Mouse (Mus musculus) C2C12 (cell line): Measurements from ENCODE around the gene Nrros. TPM values are rescaled to one million over a fixed set of nuclear protein-coding genes. Genes with fewer than 3 reads are reported as not detected.

ENCODE experiments used
- H3K27me3 ChIP-seq: one replicate; pipeline ENCODE4 v1.6.1; 2011; ENCODE audit not compliant: control insufficient read depth, insufficient read depth, insufficient read length
- H3K36me3 ChIP-seq: one replicate; pipeline ENCODE4 v1.6.1; 2011; ENCODE audit not compliant: control insufficient read depth, insufficient read depth
- H3K4me3 ChIP-seq: one replicate; pipeline ENCODE4 v1.5.1; 2011; ENCODE audit warnings: mild to moderate bottlenecking, control low read depth; ENCODE audit not compliant: poor library complexity, insufficient read depth, severe bottlenecking
- H3K79me2 ChIP-seq: one replicate; pipeline ENCODE4 v1.6.1; 2011; ENCODE audit not compliant: control insufficient read depth, insufficient read depth
- H3K79me3 ChIP-seq: one replicate; pipeline ENCODE4 v1.6.1; 2011; ENCODE audit warnings: low read depth, control low read depth
- H3ac ChIP-seq: one replicate; pipeline ENCODE3; 2011; ENCODE audit warnings: low read depth; ENCODE audit not compliant: control insufficient read depth, insufficient read length
- CEBPB ChIP-seq: IDR thresholded peaks from one replicate; pipeline ENCODE4 v1.6.1; 2011; ENCODE audit warnings: low read depth, mild to moderate bottlenecking, control low read depth, moderate library complexity
- CTCF ChIP-seq: IDR thresholded peaks from one replicate; pipeline ENCODE4 v1.5.1; 2011; ENCODE audit not compliant: control insufficient read depth, insufficient read depth, insufficient read length
- FOSL1 ChIP-seq: IDR thresholded peaks from one replicate; pipeline ENCODE4 v1.8.0; 2011; ENCODE audit warnings: mild to moderate bottlenecking, low read length; ENCODE audit not compliant: poor library complexity, insufficient read depth, severe bottlenecking
- MAX ChIP-seq: IDR thresholded peaks from one replicate; pipeline ENCODE4 v1.6.1; 2011; ENCODE audit warnings: mild to moderate bottlenecking, control low read depth
- MYOD1 ChIP-seq: IDR thresholded peaks from one replicate; pipeline ENCODE4 v1.6.1; 2011; ENCODE audit warnings: low read depth; ENCODE audit not compliant: control insufficient read depth, insufficient read length
- MYOG ChIP-seq: IDR thresholded peaks from one replicate; pipeline ENCODE4 v1.6.1; 2011; ENCODE audit not compliant: control insufficient read depth, insufficient read length; ENCODE audit errors: extremely low read depth
- USF1 ChIP-seq: IDR thresholded peaks from one replicate; pipeline ENCODE4 v1.6.1; 2011; ENCODE audit warnings: low read depth, mild to moderate bottlenecking, control low read depth, moderate library complexity
- polyA plus RNA-seq: library from polyadenylated mRNA; unstranded; fragments of >200 nt; fragmentation: generic; extraction: Trizol; gene quantifications from one replicate; pipeline ENCODE4 v1.2.1, GENCODE M21; 2012; ENCODE audit warnings: missing spikeins

Gene Nrros
- polyA plus RNA-seq, 1 experiment, result not detected

- Histone ChIP-seq H3K79me3 (no peaks in the 10 kb centered on the region), H3ac (no peak overlapping the region), H3K4me3 (no peak overlapping the region), H3K79me2 (no peaks in the 10 kb centered on the region), H3K36me3 (no peaks in the 10 kb centered on the region), H3K27me3 (no peaks in the 10 kb centered on the region)
- TF ChIP-seq FOSL1 (no peak), MYOG (no peak), USF1 (no peak), MAX (no peak)
Measured at GRCm38 (mm10) chr16:32120454-32120853, 44.9 kb downstream of the Nrros start.

GRCm38 (mm10) chr16:32116186-32116585, 49.2 kb downstream of the Nrros start:
- Histone ChIP-seq H3K4me3 (no peak overlapping the region), H3K27me3 (no peaks in the 10 kb centered on the region), H3K79me3 (no peaks in the 10 kb centered on the region), H3K36me3 (no peaks in the 10 kb centered on the region), H3K79me2 (no peaks in the 10 kb centered on the region), H3ac (no peak overlapping the region)
- TF ChIP-seq MAX (no peak), FOSL1 (no peak), MYOD1 (no peak), USF1 (no peak), CTCF (no peak), CEBPB (no peak), MYOG (no peak)

GRCm38 (mm10) chr16:32115781-32116180, 49.6 kb downstream of the Nrros start:
- Histone ChIP-seq H3K79me3 (no peaks in the 10 kb centered on the region), H3K36me3 (no peaks in the 10 kb centered on the region), H3K4me3 (no peak overlapping the region), H3K79me2 (no peaks in the 10 kb centered on the region), H3ac (no peak overlapping the region), H3K27me3 (no peaks in the 10 kb centered on the region)
- TF ChIP-seq MAX (no peak), MYOD1 (no peak), CEBPB (no peak), CTCF (no peak), FOSL1 (no peak), USF1 (no peak), MYOG (no peak)

DNA sequence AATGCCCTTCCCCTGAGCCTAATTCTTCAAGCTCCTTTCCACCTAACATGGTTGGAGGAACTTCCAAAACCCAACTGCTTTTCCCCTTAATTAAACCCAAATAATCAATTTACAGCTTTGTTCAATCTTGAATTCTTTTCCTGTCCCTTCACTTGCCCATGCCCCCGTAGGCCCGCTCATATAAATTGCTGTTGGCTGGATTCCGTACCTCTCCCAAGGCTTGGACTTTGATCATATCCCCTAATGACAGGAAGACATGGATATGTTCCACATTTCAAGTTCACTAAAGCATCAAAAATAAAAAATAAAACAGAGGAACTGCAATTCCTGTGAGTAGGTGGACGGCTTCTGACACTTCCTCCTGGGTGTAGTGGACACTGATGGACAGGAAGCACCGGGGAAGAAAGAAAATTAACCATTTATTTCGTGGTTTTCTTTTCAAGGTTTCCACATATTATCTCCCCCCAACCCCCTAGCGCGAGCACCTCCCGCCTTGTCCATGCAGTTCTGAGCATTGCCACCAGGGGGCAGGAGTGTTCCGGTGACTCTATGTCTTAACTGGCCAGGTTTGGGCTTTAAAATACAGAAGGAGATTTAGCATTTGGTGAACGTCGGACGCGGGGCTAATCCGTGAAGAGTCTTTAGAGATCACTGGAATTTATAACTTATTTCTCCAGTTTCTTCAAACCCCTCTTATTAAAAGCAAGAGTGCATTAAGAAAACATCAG, 50.3 kb downstream of the Nrros start:
- Histone ChIP-seq H3ac (no peak overlapping the region), H3K36me3 (no peaks in the 10 kb centered on the region), H3K27me3 (no peaks in the 10 kb centered on the region), H3K79me3 (no peaks in the 10 kb centered on the region), H3K4me3 (no peak overlapping the region), H3K79me2 (no peaks in the 10 kb centered on the region)
- no peak for TF ChIP-seq MYOG
- peak; percentile 80 for TF ChIP-seq CTCF
- TF ChIP-seq USF1, result no peak
- no peak for TF ChIP-seq CEBPB
- no peak for TF ChIP-seq MYOD1
- no peak for TF ChIP-seq MAX

GRCm38 (mm10) chr16:32114406-32114805, 51.0 kb downstream of the Nrros start:
- Histone ChIP-seq H3K4me3 (no peak overlapping the region), H3ac (no peak overlapping the region), H3K36me3 (no peaks in the 10 kb centered on the region), H3K27me3 (no peaks in the 10 kb centered on the region), H3K79me3 (no peaks in the 10 kb centered on the region), H3K79me2 (no peaks in the 10 kb centered on the region)
- no peak for TF ChIP-seq CTCF
- TF ChIP-seq CEBPB, result no peak
- no peak for TF ChIP-seq MAX
- no peak for TF ChIP-seq MYOD1

GRCm38 (mm10) chr16:32113541-32114218, 51.7 kb downstream of the Nrros start:
- TF ChIP-seq CEBPB (no peak), MAX (no peak), CTCF (no peak), MYOD1 (no peak), USF1 (no peak), FOSL1 (no peak), MYOG (no peak)
- Histone ChIP-seq H3K79me3 (no peaks in the 10 kb centered on the region), H3K27me3 (no peaks in the 10 kb centered on the region), H3ac (no peak overlapping the region), H3K4me3 (no peak overlapping the region), H3K36me3 (no peaks in the 10 kb centered on the region), H3K79me2 (no peaks in the 10 kb centered on the region)
